Mouse (Mus musculus): ENCODE data around the gene Cntn4. TPM values are rescaled to one million over a fixed set of nuclear protein-coding genes. Genes with fewer than 3 reads are reported as not detected.

The Cntn4 gene
- polyA plus RNA-seq, 1 experiment = not detected

DNA sequence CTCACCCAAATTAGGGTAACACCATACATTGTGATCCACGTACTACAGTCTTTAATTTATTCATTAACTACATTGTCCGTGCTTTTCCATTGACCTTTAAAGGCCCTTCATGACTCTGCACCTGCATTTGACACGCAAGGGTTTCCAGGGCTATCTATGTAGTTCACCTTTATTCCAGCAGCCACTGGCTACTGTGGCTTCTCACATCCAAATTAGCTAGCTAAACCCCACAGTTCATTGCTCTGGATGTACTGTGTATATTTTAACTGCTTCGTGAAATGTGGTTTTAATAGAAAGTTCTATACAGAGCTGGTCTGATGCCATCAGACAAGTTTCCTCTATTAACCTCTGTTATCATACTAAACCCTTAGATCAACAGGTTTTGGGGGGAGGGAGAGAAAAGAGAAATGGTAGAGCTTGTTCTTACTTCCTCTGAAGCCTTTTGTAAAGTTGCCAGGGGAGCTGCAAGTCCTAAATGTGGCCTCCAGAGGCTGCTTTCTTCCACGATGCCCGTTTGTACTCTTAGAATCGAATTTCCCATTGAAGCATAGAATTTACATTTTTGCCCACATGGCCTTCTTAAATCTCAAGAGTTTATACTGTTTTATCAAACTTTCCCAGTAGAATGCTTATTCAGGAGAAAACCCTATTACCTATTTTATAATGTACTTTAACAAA is 1066.2 kb downstream of the Cntn4 start:
- no peak for TF ChIP-seq POLR2A (IDR thresholded peaks at IDR 0.05; ENCODE audit: control insufficient read depth, extremely low read depth, insufficient read depth, low read length, poor library complexity)
- TF ChIP-seq CTCF (IDR thresholded peaks at IDR 0.05; ENCODE audit: borderline replicate concordance, control insufficient read depth, extremely low read depth, insufficient read depth, low read length, poor library complexity) = no peak
- Histone ChIP-seq H3K27ac (ENCODE audit: control insufficient read depth, insufficient read depth, low read length) (no peak overlapping the region), H3K36me3 (ENCODE audit: control insufficient read depth, insufficient read depth, low read length) (no peaks in the 10 kb centered on the region), H3K4me1 (replicated peaks; ENCODE audit: control insufficient read depth, insufficient read depth, low read length) (no peaks in the 10 kb centered on the region), H3K27me3 (ENCODE audit: control insufficient read depth, insufficient read depth, low read length) (no peaks in the 10 kb centered on the region), H3K4me3 (ENCODE audit: control insufficient read depth, insufficient read depth, low read length) (no peak overlapping the region)
- no peak for DNase-seq
- WGBS = 52% methylated on average over 7 of the region's 7 CpGs

DNA sequence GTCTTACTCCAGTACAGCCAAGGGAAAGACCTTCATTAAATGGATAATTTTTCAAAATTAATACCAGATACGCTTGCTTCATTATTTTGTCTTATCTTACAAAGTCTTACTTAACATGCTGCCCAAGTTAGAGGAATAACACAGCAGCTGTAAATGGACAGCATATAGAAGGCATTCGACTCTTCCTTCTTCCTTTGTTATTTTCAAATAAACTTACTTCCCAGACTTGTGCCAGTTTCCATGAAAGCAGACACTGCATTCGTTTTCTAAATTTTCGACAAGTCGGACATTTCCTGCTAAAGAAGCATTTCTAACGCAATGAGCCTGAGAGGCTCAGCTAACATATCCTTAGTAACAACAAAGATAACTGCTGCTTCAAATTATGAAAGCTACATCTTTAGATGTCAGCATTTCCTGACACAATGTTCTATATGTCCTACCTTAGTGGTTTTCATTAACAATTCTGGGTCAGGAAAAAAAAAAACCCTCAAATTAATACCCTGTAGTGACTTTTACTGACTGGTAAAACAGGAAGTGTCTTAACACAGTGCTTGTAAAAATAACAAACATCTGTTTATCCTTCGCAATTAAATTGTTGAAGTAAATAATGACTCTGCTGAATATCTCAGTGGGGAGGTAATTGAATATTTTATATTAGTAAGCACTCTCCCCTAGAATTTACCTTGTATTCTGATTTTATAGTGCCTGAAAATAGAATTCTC is 1068.4 kb downstream of the Cntn4 start:
- WGBS = 82% methylated on average over 7 of the region's 7 CpGs

DNA sequence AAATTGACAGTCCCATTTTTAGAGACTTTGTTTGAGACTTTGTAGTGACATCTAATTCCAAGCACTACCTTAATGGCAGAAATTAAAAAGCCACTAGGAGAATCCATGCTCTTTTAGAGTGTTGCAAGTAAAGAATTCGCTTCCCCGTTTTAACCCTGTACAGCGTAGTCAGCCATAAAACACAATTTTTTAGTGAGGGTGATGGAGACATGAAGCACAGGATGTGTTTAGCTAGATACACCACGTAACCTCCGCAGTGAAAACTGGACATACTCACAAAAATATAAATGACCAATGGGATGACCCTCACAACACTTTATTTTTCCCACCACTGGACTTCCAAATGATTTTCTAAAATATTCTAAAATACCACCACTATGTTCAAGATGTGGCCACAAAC is 1069.8 kb downstream of the Cntn4 start:
- H3K4me1 ChIP-seq (replicated peaks; ENCODE audit: control insufficient read depth, insufficient read depth, low read length) = 0 out of 2 replicates have a peak, but pooled peaks cover 4% of the 10 kb centered on the region
- 95% methylated on average over 5 of the region's 5 CpGs for WGBS
- H3K36me3 ChIP-seq (ENCODE audit: control insufficient read depth, insufficient read depth, low read length) = no peaks in the 10 kb centered on the region
- H3K27ac ChIP-seq (ENCODE audit: control insufficient read depth, insufficient read depth, low read length) = no peak overlapping the region
- no peak overlapping the region for H3K4me3 ChIP-seq (ENCODE audit: control insufficient read depth, insufficient read depth, low read length)
- DNase-seq = no peak
- no peak for TF ChIP-seq POLR2A (IDR thresholded peaks at IDR 0.05; ENCODE audit: control insufficient read depth, extremely low read depth, insufficient read depth, low read length, poor library complexity)
- no peak for TF ChIP-seq CTCF (IDR thresholded peaks at IDR 0.05; ENCODE audit: borderline replicate concordance, control insufficient read depth, extremely low read depth, insufficient read depth, low read length, poor library complexity)
- H3K27me3 ChIP-seq (ENCODE audit: control insufficient read depth, insufficient read depth, low read length) = no peaks in the 10 kb centered on the region

More for the DNA sequence above, 1068.4 kb downstream of the Cntn4 start:
- no peak overlapping the region for H3K27ac ChIP-seq (ENCODE audit: control insufficient read depth, insufficient read depth, low read length)
- TF ChIP-seq CTCF (IDR thresholded peaks at IDR 0.05; ENCODE audit: borderline replicate concordance, control insufficient read depth, extremely low read depth, insufficient read depth, low read length, poor library complexity) (no peak), POLR2A (IDR thresholded peaks at IDR 0.05; ENCODE audit: control insufficient read depth, extremely low read depth, insufficient read depth, low read length, poor library complexity) (no peak)
- 0 out of 2 replicates have a peak, but pooled peaks cover 4% of the 10 kb centered on the region for H3K4me1 ChIP-seq (replicated peaks; ENCODE audit: control insufficient read depth, insufficient read depth, low read length)
- DNase-seq = no peak
- no peaks in the 10 kb centered on the region for H3K36me3 ChIP-seq (ENCODE audit: control insufficient read depth, insufficient read depth, low read length)
- no peak overlapping the region for H3K4me3 ChIP-seq (ENCODE audit: control insufficient read depth, insufficient read depth, low read length)
- no peaks in the 10 kb centered on the region for H3K27me3 ChIP-seq (ENCODE audit: control insufficient read depth, insufficient read depth, low read length)

DNA sequence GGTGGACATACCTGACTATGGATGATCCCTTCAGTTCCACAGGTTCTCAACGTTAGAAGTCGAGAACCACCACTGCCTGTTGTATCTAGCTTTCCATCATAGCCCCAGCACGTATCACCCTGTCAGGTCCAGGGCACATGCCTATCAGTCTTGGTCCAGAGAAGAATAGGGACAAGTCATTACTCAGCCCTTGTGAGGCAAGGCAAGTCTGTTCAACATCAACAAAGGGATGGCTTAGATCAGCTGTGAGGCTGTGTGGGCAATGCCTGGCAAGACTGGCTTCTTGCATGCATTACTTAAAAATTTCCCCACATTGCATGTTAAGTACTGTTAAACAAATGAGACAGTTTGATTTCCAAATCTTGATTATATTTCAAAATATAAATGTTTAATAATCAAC is 1070.3 kb downstream of the Cntn4 start:
- TF ChIP-seq CTCF (IDR thresholded peaks at IDR 0.05; ENCODE audit: borderline replicate concordance, control insufficient read depth, extremely low read depth, insufficient read depth, low read length, poor library complexity) = no peak
- no peak for TF ChIP-seq POLR2A (IDR thresholded peaks at IDR 0.05; ENCODE audit: control insufficient read depth, extremely low read depth, insufficient read depth, low read length, poor library complexity)
- Histone ChIP-seq H3K4me1 (replicated peaks; ENCODE audit: control insufficient read depth, insufficient read depth, low read length) (0 out of 2 replicates have a peak, but pooled peaks cover 4% of the 10 kb centered on the region), H3K4me3 (ENCODE audit: control insufficient read depth, insufficient read depth, low read length) (no peak overlapping the region), H3K36me3 (ENCODE audit: control insufficient read depth, insufficient read depth, low read length) (no peaks in the 10 kb centered on the region), H3K27me3 (ENCODE audit: control insufficient read depth, insufficient read depth, low read length) (no peaks in the 10 kb centered on the region), H3K27ac (ENCODE audit: control insufficient read depth, insufficient read depth, low read length) (no peak overlapping the region)
- WGBS = 93% methylated on average over 3 of the region's 3 CpGs
- no peak for DNase-seq

Data from thymus, adult 2 months (tissue).